ENCODE assay signal across 8 mouse cellular contexts in the genomic region with DNA sequence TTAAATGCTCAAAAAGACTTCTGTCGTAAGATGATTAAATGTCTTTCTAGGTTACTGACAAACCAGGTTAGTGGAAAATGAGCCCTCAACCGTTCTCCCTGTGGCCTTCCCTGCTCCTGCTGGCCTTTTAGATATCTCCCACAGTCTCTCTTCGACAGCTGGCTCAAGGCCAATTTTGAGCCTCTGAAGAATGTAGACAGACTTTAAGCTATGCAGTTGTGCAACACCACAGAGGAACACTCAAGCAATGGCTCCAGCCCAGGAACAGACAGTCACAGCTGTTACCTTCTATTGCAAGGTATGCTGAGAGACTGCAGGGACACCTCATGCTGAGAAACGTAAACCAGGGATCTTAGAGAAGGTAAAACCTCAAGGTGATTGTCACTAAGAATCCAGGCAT.
DNase-seq lines count a peak whose midpoint lies in the region; ATAC-seq and TF ChIP-seq lines count a peak whose summit lies in the region.

No protein-coding gene starts in this region.

- H3K4me2 ChIP-seq in intestine, postnatal 0 days (replicated peaks; ENCODE audit: low read depth): no peak overlapping the region

- 0 out of 2 replicates have a peak, but pooled peaks have one; percentile 6 for TF ChIP-seq CTCF in intestine, postnatal 0 days (IDR thresholded peaks at IDR 0.05; ENCODE audit: low read depth)

- no peaks in the 10 kb centered on the region for H3K9me3 ChIP-seq in intestine, postnatal 0 days (ENCODE audit: control insufficient read depth)

- no peaks in the 10 kb centered on the region for H3K36me3 ChIP-seq in intestine, postnatal 0 days (ENCODE audit: control insufficient read depth, insufficient read depth)

- H3K4me1 ChIP-seq in intestine, postnatal 0 days (replicated peaks; ENCODE audit: control insufficient read depth, insufficient read depth, low read length): no peaks in the 10 kb centered on the region

- H3K9ac ChIP-seq in intestine, postnatal 0 days (ENCODE audit: low read depth, low read length): no peak overlapping the region

- no peak overlapping the region for H3K4me3 ChIP-seq in intestine, postnatal 0 days (ENCODE audit: low read depth, low read length)

- peak; percentile 30 for DNase-seq in ovary, adult 18-20 months (ENCODE audit: low spot score)
- DNase-seq in ovary, postnatal 10 days (ENCODE audit: low spot score): no peak
- peak; percentile 53 for DNase-seq in gastrocnemius, postnatal 10 days
- DNase-seq in lung, postnatal 36 days: peak; percentile 94
- no peak for DNase-seq in right cerebral cortex, postnatal 36 days (ENCODE audit: low spot score in 2 of 2)

- 0 out of 2 replicates have a peak, but pooled peaks have one; percentile 69 for ATAC-seq in intestine, postnatal 0 days
- ATAC-seq in cerebellum, adult (ENCODE audit: insufficient number of reproducible peaks, low FRiP score, low TSS enrichment): no peak
- no peak for ATAC-seq in inflammation-experienced regulatory T-cells, adult 6 months

- 32% methylated on average over 4 of the region's 4 CpGs for WGBS in intestine, postnatal 0 days

- H3K27me3 ChIP-seq in intestine, postnatal 0 days (replicated peaks; ENCODE audit: control insufficient read depth, insufficient read depth, low read length): no peaks in the 10 kb centered on the region

- no peak overlapping the region for H3K27ac ChIP-seq in intestine, postnatal 0 days (ENCODE audit: low read depth, low read length)

Comparison
In these comparisons a context has a peak if more than half of its experiments do, and no peak if none do; other contexts are left out.
1. DNase-seq: peak in ovary, adult 18-20 months (single experiment), gastrocnemius, postnatal 10 days (single experiment) and lung, postnatal 36 days (single experiment); none in ovary, postnatal 10 days (single experiment) and right cerebral cortex, postnatal 36 days (0 of 2).